Mouse (Mus musculus) embryonic fibroblast, embryonic 13.5 days (primary cell): Measurements from ENCODE around the gene Ptgis.

Experiments
- CTCF ChIP-seq: IDR thresholded peaks from 2 replicates; pipeline ENCODE4 v1.5.1; 2011; ENCODE audit warnings: mild to moderate bottlenecking, control low read depth, low read length, moderate library complexity, borderline replicate concordance; ENCODE audit not compliant: insufficient read depth
- POLR2A ChIP-seq: IDR thresholded peaks from 2 replicates; pipeline ENCODE4 v1.6.1; 2011; ENCODE audit warnings: low read depth, mild to moderate bottlenecking, control low read depth, low read length, moderate library complexity

DNA sequence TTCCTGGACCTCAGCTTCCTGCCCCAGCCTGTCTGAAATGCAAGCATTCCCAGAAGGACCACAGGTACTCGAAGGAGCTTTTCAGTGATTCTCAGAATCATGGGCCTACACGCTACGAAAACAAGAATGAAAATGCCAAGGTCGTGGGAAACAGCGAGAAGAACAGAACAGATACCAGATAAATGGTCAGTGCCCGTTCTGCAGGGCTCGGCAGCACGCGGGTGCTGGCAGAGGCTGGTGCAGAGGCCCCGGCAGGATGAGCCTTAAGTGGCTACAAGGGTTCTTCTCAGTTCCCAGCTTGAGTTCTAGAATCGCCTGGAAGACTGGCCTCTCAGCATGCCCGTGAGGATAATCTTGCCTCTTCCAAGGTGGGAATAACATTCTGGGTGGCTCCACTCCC is 26.7 kb downstream of the Ptgis start:
- no peak for TF ChIP-seq CTCF
- TF ChIP-seq POLR2A: no peak
